Mouse (Mus musculus) limb, embryonic 14.5 days (tissue): ENCODE results near the gene Hpse. TPM values are rescaled to one million over a fixed set of nuclear protein-coding genes. Genes with fewer than 3 reads are reported as not detected.

Experiments
- ATAC-seq: fragments of 200-750 bp; cut with Nextera tagmentation; 2 replicates; pipeline ENCODE4 v1.8.0; 2017; ENCODE audit warnings: low read depth, moderate number of reproducible peaks, moderate TSS enrichment; ENCODE audit not compliant: low FRiP score
- DNase-seq: peaks from one replicate; pipeline ENCODE4 v3.0.0-alpha.2; 2015; ENCODE audit warnings: low spot score
- H3K27ac ChIP-seq: fragments of 300-500 bp; sonication (generic); replicated peaks from 2 replicates; pipeline ENCODE4 v1.5.1; 2014; ENCODE audit warnings: low read depth, mild to moderate bottlenecking, low read length, moderate library complexity, mixed read lengths
- H3K27me3 ChIP-seq: fragments of 300-500 bp; sonication (generic); 2 replicates; pipeline ENCODE4 v1.6.1; 2014; ENCODE audit warnings: low read length, mixed read lengths; ENCODE audit not compliant: control insufficient read depth, insufficient read depth
- H3K36me3 ChIP-seq: fragments of 300-500 bp; sonication (generic); 2 replicates; pipeline ENCODE4 v1.6.1; 2014; ENCODE audit warnings: mild to moderate bottlenecking, low read length, moderate library complexity, mixed read lengths; ENCODE audit not compliant: control insufficient read depth, insufficient read depth
- H3K4me1 ChIP-seq: fragments of 300-500 bp; sonication (generic); 2 replicates; pipeline ENCODE4 v1.6.1; 2014; ENCODE audit warnings: antibody characterized with exemption, low read length, mixed read lengths; ENCODE audit not compliant: control insufficient read depth, insufficient read depth
- H3K4me2 ChIP-seq: fragments of 300-500 bp; sonication (generic); replicated peaks from 2 replicates; pipeline ENCODE4 v1.6.1; 2014; ENCODE audit warnings: low read depth, mild to moderate bottlenecking, low read length, moderate library complexity; ENCODE audit not compliant: severe bottlenecking
- H3K4me3 ChIP-seq: fragments of 300-500 bp; sonication (generic); replicated peaks from 2 replicates; pipeline ENCODE4 v1.5.1; 2014; ENCODE audit warnings: low read length
- H3K9ac ChIP-seq: fragments of 300-500 bp; sonication (generic); 2 replicates; pipeline ENCODE4 v1.6.1; 2014; ENCODE audit warnings: mild to moderate bottlenecking, low read depth, low read length, moderate library complexity; ENCODE audit not compliant: severe bottlenecking
- H3K9me3 ChIP-seq: fragments of 300-500 bp; sonication (generic); 2 replicates; pipeline ENCODE4 v1.6.1; 2016; ENCODE audit warnings: low read length; ENCODE audit not compliant: control insufficient read depth
- POLR2A ChIP-seq: fragments of 200-500 bp; IDR thresholded peaks from 2 replicates; pipeline ENCODE4 v1.8.0; 2012; ENCODE audit warnings: inconsistent platforms, mild to moderate bottlenecking, moderate library complexity, borderline replicate concordance; ENCODE audit not compliant: insufficient read depth, insufficient read length; ENCODE audit errors: extremely low read depth
- WGBS: fragments of 180-500 bp; shearing (Covaris S2); extraction: QIAGEN DNeasy Blood & Tissue Kit; methylation state at CpG from one replicate; pipeline ENCODE4 v1.1.7; 2014; 5-methylcytosine and 5-hydroxymethylcytosine counted together
- polyA plus RNA-seq, 2 experiments: library from polyadenylated mRNA; depleted of rRNA in 1 of 2; stranded (reverse) in 1 of 2; unstranded in 1 of 2; fragments of >200 nt; fragmentation: Nextera tagmentation in 1 of 2; extraction: Ambion mirVana in 1 of 2; gene quantifications; 2 replicates each; pipeline versions ENCODE4 v1.2.1 to v1.2.3; 2012 to 2014

The Hpse gene
- polyA plus RNA-seq, 2 experiments: 3.9 to 4.5 TPM

DNA sequence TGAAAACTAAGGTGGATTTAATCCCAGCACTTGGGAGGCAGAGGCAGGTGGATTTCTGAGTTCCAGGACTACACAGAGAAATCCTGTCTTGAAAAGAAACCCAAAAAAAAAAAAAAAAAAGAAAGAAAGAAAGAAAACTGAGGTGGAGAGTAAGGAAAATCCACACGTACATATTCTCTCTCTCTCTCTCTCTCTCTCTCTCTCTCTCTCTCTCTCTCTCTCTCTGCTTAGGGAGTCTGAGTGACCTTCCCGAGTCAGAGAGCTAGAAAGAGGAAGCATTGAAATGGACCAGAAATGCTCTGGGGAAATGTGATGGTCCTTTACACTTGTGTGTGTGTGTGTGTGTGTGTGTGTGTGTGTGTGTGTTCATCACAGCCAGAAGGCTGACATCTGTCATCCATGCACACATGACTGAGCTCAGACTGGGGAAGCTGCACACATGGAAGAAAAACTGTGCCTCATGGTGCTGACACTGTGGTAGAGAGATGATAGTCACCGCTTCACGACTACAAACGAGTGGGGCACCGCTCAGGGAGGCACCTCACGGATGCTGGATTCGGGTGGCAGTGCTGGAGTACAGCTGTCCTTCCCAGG, 84.5 kb downstream of the Hpse start:
- no peak for ATAC-seq
- 90% methylated on average over 8 of the region's 8 CpGs for WGBS
- H3K4me1 ChIP-seq: no peaks in the 10 kb centered on the region
- no peaks in the 10 kb centered on the region for H3K9me3 ChIP-seq
- TF ChIP-seq POLR2A: no peak
- H3K27ac ChIP-seq: no peak overlapping the region
- no peak overlapping the region for H3K9ac ChIP-seq
- no peak overlapping the region for H3K4me3 ChIP-seq
- no peaks in the 10 kb centered on the region for H3K36me3 ChIP-seq
- no peaks in the 10 kb centered on the region for H3K27me3 ChIP-seq
- DNase-seq: no peak
- no peak overlapping the region for H3K4me2 ChIP-seq

DNA sequence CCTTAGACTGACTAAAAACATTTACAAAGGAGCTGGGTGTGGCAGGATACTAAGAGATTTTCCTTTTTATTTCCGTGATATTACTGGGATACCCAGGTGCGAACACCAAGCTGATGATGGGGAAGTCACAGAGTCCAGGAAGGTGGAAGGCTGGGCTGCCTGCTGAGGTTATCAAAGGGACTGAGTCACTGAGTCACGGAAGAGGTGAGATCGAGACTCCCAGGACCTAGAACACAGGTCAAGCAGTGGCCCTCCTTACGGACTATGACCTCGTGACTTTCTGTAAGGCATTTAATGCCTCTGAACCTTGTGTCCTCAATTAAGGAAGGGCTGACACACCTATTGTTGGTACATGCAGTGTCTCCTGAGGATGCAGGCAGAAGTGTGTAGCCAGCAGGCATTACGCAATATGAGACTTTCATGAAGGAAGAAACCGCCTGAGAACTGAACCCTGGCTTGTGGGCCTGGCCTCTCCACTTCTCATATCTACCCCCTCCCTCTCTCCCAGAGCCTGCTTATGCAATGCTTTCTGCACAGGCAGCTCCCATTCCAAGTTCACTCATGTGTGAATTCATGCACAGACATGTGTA, 86.9 kb downstream of the Hpse start:
- Histone ChIP-seq H3K9ac (no peak overlapping the region), H3K27ac (no peak overlapping the region), H3K4me2 (no peak overlapping the region), H3K9me3 (no peaks in the 10 kb centered on the region), H3K4me1 (no peaks in the 10 kb centered on the region), H3K4me3 (no peak overlapping the region), H3K36me3 (no peaks in the 10 kb centered on the region), H3K27me3 (no peaks in the 10 kb centered on the region)
- ATAC-seq (no peak), DNase-seq (no peak)
- no peak for TF ChIP-seq POLR2A
- WGBS: 76% methylated on average over 8 of the region's 8 CpGs

Other genes with a start within 250 kb of the Hpse start
- gene Lin54, start 219.1 kb downstream of the Hpse start, polyA plus RNA-seq (2012; rRNA removed): 10.4 and 10.6 TPM in 2 replicates
- 13.4 and 14.1 TPM in 2 replicates for gene Lin54, start 219.1 kb downstream of the Hpse start, polyA plus RNA-seq (2014; fragmentation: Nextera tagmentation; extraction: Ambion mirVana)
- gene Cops4, start 201.4 kb downstream of the Hpse start, polyA plus RNA-seq (2012; rRNA removed): 72.6 and 84.3 TPM in 2 replicates
- 197 TPM in 2 replicates for gene Cops4, start 201.4 kb downstream of the Hpse start, polyA plus RNA-seq (2014; fragmentation: Nextera tagmentation; extraction: Ambion mirVana)
- gene Plac8, start 147.5 kb downstream of the Hpse start, polyA plus RNA-seq (2012; rRNA removed): 8.1 and 11.7 TPM in 2 replicates
- gene Plac8, start 147.5 kb downstream of the Hpse start, polyA plus RNA-seq (2014; fragmentation: Nextera tagmentation; extraction: Ambion mirVana): 5.4 and 5.7 TPM in 2 replicates
- gene Coq2, start 44.6 kb downstream of the Hpse start, polyA plus RNA-seq (2012; rRNA removed): 91.2 and 116 TPM in 2 replicates
- 56.2 and 63.1 TPM in 2 replicates for gene Coq2, start 44.6 kb downstream of the Hpse start, polyA plus RNA-seq (2014; fragmentation: Nextera tagmentation; extraction: Ambion mirVana)
- 22.7 and 26.9 TPM in 2 replicates for gene Helq, start 78.9 kb upstream of the Hpse start, polyA plus RNA-seq (2012; rRNA removed)
- gene Helq, start 78.9 kb upstream of the Hpse start, polyA plus RNA-seq (2014; fragmentation: Nextera tagmentation; extraction: Ambion mirVana): 17.5 and 18.8 TPM in 2 replicates
- gene Mrps18c, start 78.9 kb upstream of the Hpse start, polyA plus RNA-seq (2012; rRNA removed): 39.1 and 69.2 TPM in 2 replicates
- 153 and 164 TPM in 2 replicates for gene Mrps18c, start 78.9 kb upstream of the Hpse start, polyA plus RNA-seq (2014; fragmentation: Nextera tagmentation; extraction: Ambion mirVana)
- gene Abraxas1, start 101.2 kb upstream of the Hpse start, polyA plus RNA-seq (2012; rRNA removed): 21.7 and 26.3 TPM in 2 replicates
- 25.1 and 28.0 TPM in 2 replicates for gene Abraxas1, start 101.2 kb upstream of the Hpse start, polyA plus RNA-seq (2014; fragmentation: Nextera tagmentation; extraction: Ambion mirVana)
- gene Gpat3, start 126.0 kb upstream of the Hpse start, polyA plus RNA-seq (2012; rRNA removed): 1.9 and 2.7 TPM in 2 replicates
- gene Gpat3, start 126.0 kb upstream of the Hpse start, polyA plus RNA-seq (2014; fragmentation: Nextera tagmentation; extraction: Ambion mirVana): 1.1 and 2.0 TPM in 2 replicates